Mouse (Mus musculus) stomach, postnatal 0 days (tissue): ENCODE measurements at regions not wholly inside any gene's neighbourhood (a gene's known extent, or its start where the extent isn't known, plus 50 kb on each side); places are given as distances from the start of the nearest gene placed in this dataset.
A peak's percentile ranks its signal among the peaks of the same experiment; 100 is the strongest.

Source experiments
- ATAC-seq: fragments of 200-750 bp; cut with Nextera tagmentation; 2 replicates; pipeline ENCODE4 v1.8.0; 2017; ENCODE audit not compliant: low FRiP score, low TSS enrichment
- DNase-seq: peaks from one replicate; pipeline ENCODE4 v3.0.0-alpha.2; 2016; ENCODE audit warnings: low spot score
- H3K27ac ChIP-seq: fragments of 300-500 bp; sonication (generic); replicated peaks from 2 replicates; pipeline ENCODE4 v1.5.1; 2014; ENCODE audit warnings: mild to moderate bottlenecking, control low read depth
- H3K27me3 ChIP-seq: fragments of 300-500 bp; sonication (generic); 2 replicates; pipeline ENCODE4 v1.6.1; 2014; ENCODE audit warnings: low read length; ENCODE audit not compliant: control insufficient read depth, insufficient read depth
- H3K36me3 ChIP-seq: fragments of 300-500 bp; sonication (generic); 2 replicates; pipeline ENCODE4 v1.6.1; 2014; ENCODE audit warnings: low read length, mixed read lengths; ENCODE audit not compliant: control insufficient read depth, insufficient read depth
- H3K4me1 ChIP-seq: fragments of 300-500 bp; sonication (generic); replicated peaks from 2 replicates; pipeline ENCODE4 v1.6.1; 2014; ENCODE audit warnings: antibody characterized with exemption; ENCODE audit not compliant: control insufficient read depth, insufficient read depth
- H3K4me2 ChIP-seq: fragments of 300-500 bp; sonication (generic); replicated peaks from 2 replicates; pipeline ENCODE4 v1.6.1; 2014; ENCODE audit warnings: low read depth, mild to moderate bottlenecking, control low read depth, moderate library complexity
- H3K4me3 ChIP-seq: fragments of 300-500 bp; sonication (generic); 2 replicates; pipeline ENCODE4 v1.5.1; 2014; ENCODE audit warnings: low read depth, low read length, control low read depth
- H3K9ac ChIP-seq: fragments of 300-500 bp; sonication (generic); 2 replicates; pipeline ENCODE4 v1.6.1; 2014; ENCODE audit warnings: mild to moderate bottlenecking, low read length, control low read depth, mixed read lengths
- H3K9me3 ChIP-seq: fragments of 300-500 bp; sonication (generic); 2 replicates; pipeline ENCODE4 v1.6.1; 2016; ENCODE audit warnings: low read length; ENCODE audit not compliant: control insufficient read depth
- CTCF ChIP-seq: IDR thresholded peaks from 2 replicates; pipeline ENCODE4 v1.5.1; 2016; ENCODE audit warnings: antibody characterized with exemption, low read depth, mild to moderate bottlenecking, moderate library complexity
- EP300 ChIP-seq: optimal IDR thresholded peaks from 2 replicates; pipeline ENCODE3; 2016; ENCODE audit warnings: antibody characterized with exemption
- WGBS: fragments of 180-500 bp; shearing (Covaris S2); extraction: QIAGEN DNeasy Blood & Tissue Kit; methylation state at CpG from one replicate; pipeline ENCODE4 v1.1.7; 2014; 5-methylcytosine and 5-hydroxymethylcytosine counted together

DNA sequence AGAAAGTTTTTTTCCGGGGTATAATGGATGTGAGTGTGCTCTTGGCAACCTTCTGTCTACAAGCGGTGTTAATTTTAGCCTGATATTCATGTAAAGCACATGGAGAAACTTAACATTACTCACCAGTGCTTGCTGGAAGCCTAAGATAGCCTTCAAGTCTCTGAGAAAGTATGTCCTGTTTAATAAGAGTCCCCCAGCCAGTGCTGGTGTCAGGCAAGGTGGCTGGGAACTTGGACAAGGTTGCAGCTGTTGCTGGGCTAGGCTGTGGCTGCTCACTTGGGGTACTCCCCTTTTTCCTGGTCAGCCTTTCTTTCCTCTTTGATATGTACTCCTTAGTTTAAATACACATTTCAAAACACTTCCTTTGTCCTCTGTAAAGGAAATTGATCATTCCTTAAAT is 194.9 kb upstream of the Cited2 start:
- no peaks in the 10 kb centered on the region; the same call in 1 of the 2 replicates for H3K4me1 ChIP-seq
- no peak for TF ChIP-seq CTCF
- TF ChIP-seq EP300: no peak
- H3K4me3 ChIP-seq: no peak overlapping the region
- peak overlapping the region; percentile 42 for H3K27ac ChIP-seq
- no peak overlapping the region for H3K9ac ChIP-seq
- DNase-seq: peak; percentile 50
- 27% methylated on average over 2 of the region's 2 CpGs for WGBS
- H3K9me3 ChIP-seq: no peaks in the 10 kb centered on the region
- no peaks in the 10 kb centered on the region for H3K36me3 ChIP-seq
- peak; percentile 84 for ATAC-seq
- no peaks in the 10 kb centered on the region for H3K27me3 ChIP-seq
- no peak overlapping the region for H3K4me2 ChIP-seq

DNA sequence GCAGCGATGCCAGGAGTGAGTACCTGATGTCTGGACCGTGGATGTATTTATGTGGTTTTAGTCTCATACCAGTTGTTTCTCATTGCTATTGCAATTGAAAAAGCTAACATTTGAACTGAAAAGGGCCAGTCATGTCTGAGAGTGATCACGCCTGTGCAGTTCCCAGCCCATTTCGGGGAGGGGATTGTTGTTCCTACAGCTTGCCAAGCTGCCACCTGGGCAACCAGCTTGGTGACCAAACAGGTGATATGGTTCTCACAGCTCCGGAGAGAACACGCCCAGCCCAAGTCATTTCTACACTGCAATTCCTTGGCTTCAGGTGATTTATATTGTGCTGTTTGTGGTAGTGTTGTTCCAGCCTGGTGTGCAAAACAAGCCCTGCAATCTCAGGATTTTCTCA is 194.2 kb upstream of the Cited2 start:
- H3K4me2 ChIP-seq: no peak overlapping the region
- DNase-seq (peak; percentile 75), ATAC-seq (peak; percentile 85)
- H3K36me3 ChIP-seq: no peaks in the 10 kb centered on the region
- H3K27me3 ChIP-seq: no peaks in the 10 kb centered on the region
- TF ChIP-seq EP300: no peak
- no peak for TF ChIP-seq CTCF
- no peak overlapping the region for H3K9ac ChIP-seq
- H3K9me3 ChIP-seq: no peaks in the 10 kb centered on the region
- peak overlapping the region; percentile 71; the same call in 1 of the 2 replicates for H3K27ac ChIP-seq
- 64% methylated on average over 6 of the region's 6 CpGs for WGBS
- no peaks in the 10 kb centered on the region; the same call in 1 of the 2 replicates for H3K4me1 ChIP-seq
- H3K4me3 ChIP-seq: no peak overlapping the region

DNA sequence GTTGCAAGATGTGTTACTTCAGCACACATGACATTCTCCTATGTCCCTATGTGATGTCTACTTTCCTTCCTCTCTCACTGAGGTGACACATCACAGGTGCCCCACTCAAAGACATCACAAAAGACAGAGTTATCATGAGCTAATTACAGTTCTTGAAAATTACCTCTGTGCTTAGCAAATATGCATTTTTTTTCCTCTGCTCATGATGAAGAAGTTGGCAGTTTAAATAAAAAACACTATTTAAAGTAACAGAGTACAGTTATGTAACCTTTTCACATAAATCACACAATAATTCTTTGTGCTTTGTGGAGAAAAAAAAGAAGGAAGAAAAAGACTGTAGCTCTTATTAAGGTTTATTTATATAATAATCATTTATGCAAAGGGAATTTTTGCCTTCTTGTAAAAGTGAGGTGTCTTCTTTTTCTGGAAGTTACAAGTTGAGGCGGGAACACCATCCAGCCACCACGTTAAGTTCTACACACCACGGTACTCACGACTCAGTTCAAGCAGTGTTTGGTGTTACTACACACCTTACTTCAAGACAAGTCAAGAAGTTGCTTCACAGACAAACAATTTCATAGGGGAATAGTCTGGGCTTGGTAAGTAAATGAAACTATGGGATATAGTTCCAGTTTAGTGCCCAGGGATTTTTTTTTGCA is 193.0 kb upstream of the Cited2 start:
- H3K9ac ChIP-seq: no peak overlapping the region
- H3K27ac ChIP-seq: no peak overlapping the region
- no peak overlapping the region for H3K4me2 ChIP-seq
- no peak for DNase-seq
- TF ChIP-seq CTCF (no peak), EP300 (no peak)
- no peaks in the 10 kb centered on the region for H3K27me3 ChIP-seq
- no peaks in the 10 kb centered on the region; the same call in 1 of the 2 replicates for H3K4me1 ChIP-seq
- ATAC-seq: no peak
- 69% methylated on average over 4 of the region's 4 CpGs for WGBS
- no peaks in the 10 kb centered on the region for H3K36me3 ChIP-seq
- H3K4me3 ChIP-seq: no peak overlapping the region
- H3K9me3 ChIP-seq: no peaks in the 10 kb centered on the region

DNA sequence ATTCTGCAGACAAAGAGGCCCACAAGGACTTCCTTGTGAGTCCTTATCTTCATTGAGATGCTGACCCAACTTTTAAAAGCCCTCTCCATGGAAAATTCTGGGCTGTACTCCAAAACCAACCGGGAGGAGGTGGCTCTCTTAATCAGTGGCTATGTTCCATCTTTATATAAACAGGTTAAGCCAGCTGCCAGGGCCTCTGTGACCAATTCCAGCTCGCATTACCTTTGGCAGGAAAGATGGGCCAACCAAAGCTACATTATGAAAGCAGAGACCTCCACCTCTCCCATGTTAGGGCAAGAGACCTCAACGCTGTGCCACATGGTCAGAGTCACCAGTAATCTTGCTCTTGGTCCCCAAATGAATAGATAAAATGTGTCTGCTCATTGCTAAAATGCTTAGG is 192.0 kb upstream of the Cited2 start:
- Histone ChIP-seq H3K36me3 (no peaks in the 10 kb centered on the region), H3K9me3 (no peaks in the 10 kb centered on the region), H3K4me2 (no peak overlapping the region), H3K27ac (0 out of 2 replicates have a peak overlapping the region, but pooled peaks have one; percentile 30), H3K27me3 (no peaks in the 10 kb centered on the region), H3K4me3 (no peak overlapping the region), H3K4me1 (no peaks in the 10 kb centered on the region; the same call in 1 of the 2 replicates), H3K9ac (no peak overlapping the region)
- ATAC-seq (no peak), DNase-seq (peak; percentile 33)
- WGBS: 29% methylated on average over 3 of the region's 3 CpGs
- no peak for TF ChIP-seq CTCF
- TF ChIP-seq EP300: no peak

DNA sequence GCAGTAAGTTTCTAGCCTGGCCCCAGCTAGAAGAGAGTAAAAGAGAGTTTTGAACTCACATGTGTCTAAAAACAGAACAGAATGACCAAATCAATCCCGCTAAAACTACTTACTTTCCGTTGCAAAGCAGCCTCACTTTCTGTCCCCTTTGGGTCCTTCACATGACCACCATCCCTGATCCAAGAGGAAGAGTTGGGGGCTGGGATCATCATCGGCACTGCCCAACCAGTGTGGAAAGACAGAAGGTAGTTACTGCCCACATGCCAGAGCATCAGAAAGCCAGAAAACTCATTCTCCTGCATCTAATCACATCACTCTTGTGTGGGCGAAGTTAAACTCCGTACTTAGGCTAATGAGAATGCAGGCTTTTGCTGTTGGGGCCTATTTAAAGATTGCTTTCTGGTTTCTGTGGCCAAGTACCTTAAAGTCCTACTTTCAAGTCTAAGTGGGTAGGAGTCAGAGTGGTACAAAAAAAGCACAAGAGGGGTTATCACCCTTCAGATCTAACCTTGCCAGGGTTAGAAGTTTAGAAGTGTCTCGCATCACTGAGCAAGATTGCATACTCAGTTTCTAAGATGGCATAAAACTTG is 184.0 kb upstream of the Cited2 start:
- Histone ChIP-seq H3K9me3 (no peaks in the 10 kb centered on the region), H3K36me3 (no peaks in the 10 kb centered on the region), H3K4me2 (no peak overlapping the region), H3K27me3 (no peaks in the 10 kb centered on the region), H3K27ac (no peak overlapping the region), H3K4me3 (no peak overlapping the region), H3K9ac (no peak overlapping the region), H3K4me1 (no peaks in the 10 kb centered on the region)
- 93% methylated on average over 6 of the region's 6 CpGs for WGBS
- no peak for ATAC-seq
- no peak for DNase-seq
- TF ChIP-seq EP300 (no peak), CTCF (no peak)
